Mouse (Mus musculus) CH12.LX (cell line): ENCODE data around the gene Tmem72. TPM values are rescaled to one million over a fixed set of nuclear protein-coding genes. Genes with fewer than 3 reads are reported as not detected.

Experiments used
- DNase-seq: peaks from one replicate; pipeline ENCODE4 v3.0.0-alpha.2; 2013; ENCODE audit errors: extremely low read depth
- H3K27ac ChIP-seq: 2 replicates; pipeline ENCODE4 v1.5.1; 2012; ENCODE audit warnings: low read depth, mild to moderate bottlenecking, control low read depth, moderate library complexity; ENCODE audit not compliant: insufficient read depth
- H3K27me3 ChIP-seq: replicated peaks from 2 replicates; pipeline ENCODE3; 2012; ENCODE audit warnings: inconsistent platforms
- H3K36me3 ChIP-seq, 2 experiments: replicated peaks in 1 of 2; 2 replicates each; pipeline versions ENCODE3 to v1.6.1; 2012; ENCODE audit warnings: inconsistent platforms in 1 of 2, low read length in 1 of 2, mild to moderate bottlenecking in 1 of 2, mixed read lengths in 1 of 2, moderate library complexity in 1 of 2; ENCODE audit not compliant: control insufficient read depth in 1 of 2, insufficient read depth in 1 of 2
- H3K4me1 ChIP-seq, 2 experiments: 2 replicates each; pipeline ENCODE4 v1.6.1; 2012; ENCODE audit warnings: inconsistent platforms in 1 of 2, moderate library complexity in 1 of 2; ENCODE audit not compliant: insufficient read depth in 2 of 2, control insufficient read depth in 1 of 2
- H3K4me2 ChIP-seq: 2 replicates; pipeline ENCODE4 v1.6.1; 2012; ENCODE audit warnings: low read depth, mild to moderate bottlenecking, control low read depth; ENCODE audit not compliant: poor library complexity, insufficient read depth, severe bottlenecking
- H3K4me3 ChIP-seq, 3 experiments: fragments of 150-350 bp in 1 of 3; sonication (generic) in 1 of 3; replicated peaks in 1 of 3; 2 replicates each; pipeline versions ENCODE3 to v1.5.1; 2011 to 2012; ENCODE audit warnings: low read depth in 2 of 3, low read length in 2 of 3, mild to moderate bottlenecking in 2 of 3, moderate library complexity in 2 of 3, control low read depth in 1 of 3, improper control_type of control experiment in 1 of 3, inconsistent platforms in 1 of 3, mixed read lengths in 1 of 3; ENCODE audit not compliant: poor library complexity in 1 of 3
- H3K79me2 ChIP-seq: replicated peaks from 2 replicates; pipeline ENCODE4 v1.6.1; 2012; ENCODE audit warnings: mild to moderate bottlenecking, moderate library complexity; ENCODE audit not compliant: control insufficient read depth, poor library complexity, insufficient read depth, severe bottlenecking; ENCODE audit errors: extremely low read depth
- H3K9ac ChIP-seq: 2 replicates; pipeline ENCODE4 v1.6.1; 2012; ENCODE audit warnings: low read depth, mild to moderate bottlenecking, control low read depth, moderate library complexity; ENCODE audit not compliant: insufficient read depth
- H3K9me3 ChIP-seq: replicated peaks from 2 replicates; pipeline ENCODE3; 2012; ENCODE audit warnings: low read length, inconsistent platforms, mixed read lengths
- CHD1 ChIP-seq: IDR thresholded peaks from 2 replicates; pipeline ENCODE4 v1.6.1; 2012; ENCODE audit warnings: low read depth, low read length, improper control_type of control experiment, inconsistent platforms
- CHD2 ChIP-seq: IDR thresholded peaks from 2 replicates; pipeline ENCODE4 v1.6.1; 2011; ENCODE audit warnings: low read length, improper control_type of control experiment
- CTCF ChIP-seq, 2 experiments: IDR thresholded peaks in 1 of 2; conservative IDR thresholded peaks in 1 of 2; 2 replicates each; pipeline ENCODE4 v1.5.1; 2011 to 2012; ENCODE audit warnings: low read depth in 2 of 2, low read length in 2 of 2, improper control_type of control experiment in 1 of 2, inconsistent platforms in 1 of 2, mild to moderate bottlenecking in 1 of 2, moderate library complexity in 1 of 2
- E2F4 ChIP-seq: IDR thresholded peaks from 2 replicates; pipeline ENCODE4 v1.6.1; 2011; ENCODE audit warnings: low read depth, low read length, improper control_type of control experiment; ENCODE audit not compliant: insufficient replicate concordance
- EP300 ChIP-seq: IDR thresholded peaks from 2 replicates; pipeline ENCODE4 v1.6.1; 2011; ENCODE audit warnings: low read length, improper control_type of control experiment
- ETS1 ChIP-seq: conservative IDR thresholded peaks from 2 replicates; pipeline ENCODE4 v1.6.1; 2012; ENCODE audit warnings: low read depth, mild to moderate bottlenecking, inconsistent platforms, low read length, improper control_type of control experiment, moderate library complexity
- GABPA ChIP-seq: IDR thresholded peaks from 2 replicates; pipeline ENCODE4 v1.6.1; 2012; ENCODE audit warnings: low read depth, low read length, improper control_type of control experiment, inconsistent platforms; ENCODE audit not compliant: insufficient replicate concordance
- HCFC1 ChIP-seq: IDR thresholded peaks from 2 replicates; pipeline ENCODE4 v1.6.1; 2012; ENCODE audit warnings: low read depth, mild to moderate bottlenecking, inconsistent platforms, low read length, improper control_type of control experiment
- IRF4 ChIP-seq: IDR thresholded peaks from 2 replicates; pipeline ENCODE4 v1.6.1; 2014; ENCODE audit warnings: low read depth, mild to moderate bottlenecking, inconsistent platforms, low read length, improper control_type of control experiment
- JUN ChIP-seq: IDR thresholded peaks from 2 replicates; pipeline ENCODE4 v1.6.1; 2011; ENCODE audit warnings: low read depth, mild to moderate bottlenecking, low read length, improper control_type of control experiment, moderate library complexity; ENCODE audit not compliant: insufficient read depth
- JUND ChIP-seq: conservative IDR thresholded peaks from 2 replicates; pipeline ENCODE4 v1.6.1; 2011; ENCODE audit warnings: low read depth, low read length, improper control_type of control experiment
- KAT2A ChIP-seq: IDR thresholded peaks from 2 replicates; pipeline ENCODE4 v1.6.1; 2012; ENCODE audit warnings: low read length, improper control_type of control experiment, inconsistent platforms; ENCODE audit not compliant: insufficient replicate concordance
- MAFK ChIP-seq: IDR thresholded peaks from 2 replicates; pipeline ENCODE4 v1.6.1; 2011; ENCODE audit warnings: low read length, improper control_type of control experiment; ENCODE audit not compliant: insufficient replicate concordance
- MAX ChIP-seq: IDR thresholded peaks from 2 replicates; pipeline ENCODE4 v1.6.1; 2011; ENCODE audit warnings: low read length, improper control_type of control experiment
- MAZ ChIP-seq: IDR thresholded peaks from 2 replicates; pipeline ENCODE4 v1.6.1; 2012; ENCODE audit warnings: low read depth, mild to moderate bottlenecking, inconsistent platforms, low read length, improper control_type of control experiment, moderate library complexity
- MEF2A ChIP-seq: IDR thresholded peaks from 2 replicates; pipeline ENCODE4 v1.6.1; 2014; ENCODE audit warnings: low read depth, mild to moderate bottlenecking, inconsistent platforms, low read length, improper control_type of control experiment, borderline replicate concordance
- MXI1 ChIP-seq: IDR thresholded peaks from 2 replicates; pipeline ENCODE4 v1.6.1; 2011; ENCODE audit warnings: mild to moderate bottlenecking, low read depth, low read length, improper control_type of control experiment
- MYC ChIP-seq: IDR thresholded peaks from 2 replicates; pipeline ENCODE4 v1.6.1; 2011; ENCODE audit warnings: low read depth, mild to moderate bottlenecking, improper control_type of control experiment, low read length
- NELFE ChIP-seq: IDR thresholded peaks from 2 replicates; pipeline ENCODE4 v1.6.1; 2011; ENCODE audit warnings: low read depth, low read length, improper control_type of control experiment
- POLR2AphosphoS2 ChIP-seq: IDR thresholded peaks from 2 replicates; pipeline ENCODE4 v1.6.1; 2011; ENCODE audit warnings: low read depth, low read length, improper control_type of control experiment
- RAD21 ChIP-seq: IDR thresholded peaks from 2 replicates; pipeline ENCODE4 v1.6.1; 2011; ENCODE audit warnings: low read depth, mild to moderate bottlenecking, low read length, improper control_type of control experiment, moderate library complexity
- RCOR1 ChIP-seq: conservative IDR thresholded peaks from 2 replicates; pipeline ENCODE4 v1.6.1; 2012; ENCODE audit warnings: low read depth, mild to moderate bottlenecking, inconsistent platforms, low read length, improper control_type of control experiment
- SIN3A ChIP-seq: IDR thresholded peaks from 2 replicates; pipeline ENCODE4 v1.6.1; 2012; ENCODE audit warnings: low read length, improper control_type of control experiment, inconsistent platforms
- SMC3 ChIP-seq: IDR thresholded peaks from 2 replicates; pipeline ENCODE4 v1.6.1; 2011; ENCODE audit warnings: low read depth, low read length, improper control_type of control experiment
- TBP ChIP-seq: conservative IDR thresholded peaks from 2 replicates; pipeline ENCODE4 v1.6.1; 2011; ENCODE audit warnings: low read depth, low read length, improper control_type of control experiment
- TCF12 ChIP-seq: IDR thresholded peaks from 2 replicates; pipeline ENCODE4 v1.6.1; 2014; ENCODE audit warnings: low read depth, mild to moderate bottlenecking, inconsistent platforms, low read length, improper control_type of control experiment
- UBTF ChIP-seq: IDR thresholded peaks from 2 replicates; pipeline ENCODE4 v1.6.1; 2012; ENCODE audit warnings: low read depth, mild to moderate bottlenecking, inconsistent platforms, low read length, improper control_type of control experiment, moderate library complexity
- USF1 ChIP-seq: IDR thresholded peaks from 2 replicates; pipeline ENCODE4 v1.6.1; 2014; ENCODE audit warnings: low read depth, mild to moderate bottlenecking, inconsistent platforms, low read length, improper control_type of control experiment
- USF2 ChIP-seq: conservative IDR thresholded peaks from 2 replicates; pipeline ENCODE4 v1.6.1; 2011; ENCODE audit warnings: low read depth, low read length, improper control_type of control experiment
- ZC3H11A ChIP-seq: IDR thresholded peaks from 2 replicates; pipeline ENCODE4 v1.6.1; 2012; ENCODE audit warnings: low read depth, mild to moderate bottlenecking, inconsistent platforms, low read length, improper control_type of control experiment
- ZNF384 ChIP-seq: IDR thresholded peaks from 2 replicates; pipeline ENCODE4 v1.6.1; 2012; ENCODE audit warnings: low read depth, low read length, improper control_type of control experiment, inconsistent platforms
- dilution Hi-C: fragments of 300-500 bp; cut with MboI; formaldehyde crosslinking; loops from 2 replicates; pipeline ENCODE4 v1.14.3; 2020; ENCODE audit warnings: low sequenced_read_pairs; ENCODE audit not compliant: extremely low pct_unique_long_range_greater_than_20kb, extremely low pct_ligation_motif_present
- in situ Hi-C: fragments of 300-500 bp; cut with MboI; formaldehyde crosslinking; loops from 3 replicates; pipeline ENCODE4 v1.14.3; 2019; ENCODE audit warnings: low sequenced_read_pairs, low pct_ligation_motif_present, low pct_unique_long_range_greater_than_20kb, mixed read lengths
- polyA plus RNA-seq: library from polyadenylated mRNA; unstranded; fragments of >175 nt; gene quantifications from 2 replicates; pipeline ENCODE4 v1.2.1, GENCODE M21; 2012; ENCODE audit warnings: low read depth; ENCODE audit not compliant: insufficient read length
- total RNA-seq, 2 experiments: library from RNA; depleted of rRNA; stranded (reverse); fragments of 300-350 nt in 1 of 2; fragments of >200 nt in 1 of 2; gene quantifications; 2 replicates each; pipeline ENCODE4 v1.2.3; 2012 to 2014

Gene Tmem72
- total and polyA plus RNA-seq, 3 experiments, result 0.01 to 0.04 (median 0.01) TPM

DNA sequence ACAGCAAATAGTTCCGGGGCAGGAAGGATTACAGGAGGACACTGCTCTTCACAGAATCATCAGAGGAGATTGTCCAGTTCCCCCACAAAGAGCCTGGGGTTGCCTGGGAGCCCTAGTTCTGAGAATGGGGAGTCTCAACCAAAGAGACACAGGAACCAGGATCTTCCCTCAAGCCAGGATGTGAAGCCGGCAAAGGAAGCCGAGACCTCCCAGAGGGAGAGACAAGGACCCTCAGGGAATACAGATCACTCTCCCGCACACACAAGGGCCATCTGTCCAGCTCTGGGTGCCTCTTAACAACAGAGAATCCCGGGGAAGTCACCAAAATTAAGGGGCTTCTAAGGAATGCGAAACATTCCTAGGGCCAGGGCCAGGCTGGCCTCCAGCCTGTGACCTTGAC is 39.4 kb downstream of the Tmem72 start:
- TF ChIP-seq MYC (no peak), ZNF384 (no peak), E2F4 (no peak), MEF2A (no peak), MXI1 (no peak), RAD21 (no peak), USF2 (no peak), ZC3H11A (no peak), MAX (no peak)
- dilution Hi-C loops, result no loop called here
- peak overlapping the region; percentile 80 for H3K27ac ChIP-seq

DNA sequence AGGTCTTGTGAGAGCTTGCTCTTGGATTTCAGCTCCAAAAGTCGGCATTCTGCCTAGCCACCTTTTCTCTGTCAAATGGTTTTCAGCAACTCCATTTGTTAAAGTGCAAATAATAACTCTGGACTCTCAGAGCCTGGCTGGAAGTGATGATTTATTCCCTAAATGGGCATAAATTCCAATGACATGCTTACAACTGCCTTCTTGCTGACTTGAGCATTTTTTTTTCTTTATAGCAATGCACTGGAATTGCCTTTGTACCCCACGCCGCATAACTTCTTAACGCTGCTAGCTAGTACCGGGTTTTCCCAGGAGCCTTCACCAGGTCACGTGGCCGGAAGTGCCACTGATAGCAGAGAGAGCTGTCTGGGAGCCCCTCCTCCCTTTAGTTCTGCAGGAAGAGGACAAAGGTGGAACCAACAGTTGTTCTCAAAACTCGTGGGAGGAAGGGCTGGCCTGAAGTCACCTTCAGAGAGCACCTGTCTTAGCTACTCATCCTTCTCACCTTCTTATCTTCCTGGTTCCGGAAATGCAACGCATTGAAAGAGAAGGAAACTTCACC is 40.3 kb downstream of the Tmem72 start:
- in situ Hi-C loops, result no loop called here
- Histone ChIP-seq H3K9me3 (no peaks in the 10 kb centered on the region), H3K27ac (peak overlapping the region; percentile 89), H3K4me3 (peak overlapping the region; percentile 20 to 50 (median 31)), H3K79me2 (peaks cover 21% of the 10 kb centered on the region), H3K27me3 (no peaks in the 10 kb centered on the region), H3K9ac (peak overlapping the region; percentile 64; the same call in 1 of the 2 replicates), H3K4me1 (peaks cover 49 to 72% of the 10 kb centered on the region in 2 experiments), H3K36me3 (no peaks in the 10 kb centered on the region), H3K4me2 (peak overlapping the region; percentile 80)
- peak; percentile 87 for DNase-seq
- dilution Hi-C loops, result no loop called here
- peak; percentile 65; the same call in 1 of the 2 replicates for TF ChIP-seq MXI1
- TF ChIP-seq POLR2AphosphoS2, result no peak
- peak; percentile 79 for TF ChIP-seq TBP
- TF ChIP-seq NELFE, result no peak; the same call in none of the 2 replicates
- peak; percentile 80 for TF ChIP-seq TCF12
- TF ChIP-seq SMC3, result no peak
- TF ChIP-seq HCFC1, result peak; percentile 77
- TF ChIP-seq USF1, result peak; percentile 98
- no peak for TF ChIP-seq E2F4
- TF ChIP-seq CTCF (conservative IDR thresholded peaks at IDR 0.05 in 1 of 2, IDR thresholded peaks at IDR 0.05 in 1 of 2; ENCODE audit: low read depth in 2 of 2, low read length in 2 of 2), result no peak
- no peak; the same call in 1 of the 2 replicates for TF ChIP-seq RAD21
- peak; percentile 51; the same call in 1 of the 2 replicates for TF ChIP-seq IRF4
- no peak for TF ChIP-seq JUND
- TF ChIP-seq SIN3A, result peak; percentile 77; the same call in 1 of the 2 replicates
- peak; percentile 77 for TF ChIP-seq CHD2
- TF ChIP-seq GABPA, result no peak
- TF ChIP-seq CHD1, result peak; percentile 65; the same call in 1 of the 2 replicates
- no peak for TF ChIP-seq JUN
- peak; percentile 67; the same call in 1 of the 2 replicates for TF ChIP-seq MAFK
- TF ChIP-seq ETS1, result 0 out of 2 replicates have a peak, but pooled peaks have one; percentile 43
- TF ChIP-seq EP300, result no peak
- TF ChIP-seq MAX, result peak; percentile 98
- TF ChIP-seq RCOR1, result no peak
- no peak for TF ChIP-seq UBTF
- TF ChIP-seq USF2, result peak; percentile 96
- no peak for TF ChIP-seq KAT2A
- peak; percentile 75 for TF ChIP-seq MYC
- TF ChIP-seq MAZ, result peak; percentile 46; the same call in 1 of the 2 replicates

More for the DNA sequence above, 39.4 kb downstream of the Tmem72 start:
- peaks cover 12% of the 10 kb centered on the region for H3K79me2 ChIP-seq
- in situ Hi-C loops, result no loop called here
- peak overlapping the region; percentile 64 for H3K9ac ChIP-seq
- peaks cover 52 to 78% of the 10 kb centered on the region in 2 experiments for H3K4me1 ChIP-seq
- peak overlapping the region; percentile 80 for H3K4me2 ChIP-seq
- H3K4me3 ChIP-seq, result no peak overlapping the region
- H3K9me3 ChIP-seq, result no peaks in the 10 kb centered on the region
- no peak for DNase-seq
- no peaks in the 10 kb centered on the region for H3K36me3 ChIP-seq
- H3K27me3 ChIP-seq, result no peaks in the 10 kb centered on the region
